Mouse (Mus musculus): ENCODE data around the gene Atp13a3. TPM values are rescaled to one million over a fixed set of nuclear protein-coding genes. Genes with fewer than 3 reads are reported as not detected.

Atp13a3 gene
- polyA plus RNA-seq, 1 experiment from 2014 or later: 17.8 TPM

DNA sequence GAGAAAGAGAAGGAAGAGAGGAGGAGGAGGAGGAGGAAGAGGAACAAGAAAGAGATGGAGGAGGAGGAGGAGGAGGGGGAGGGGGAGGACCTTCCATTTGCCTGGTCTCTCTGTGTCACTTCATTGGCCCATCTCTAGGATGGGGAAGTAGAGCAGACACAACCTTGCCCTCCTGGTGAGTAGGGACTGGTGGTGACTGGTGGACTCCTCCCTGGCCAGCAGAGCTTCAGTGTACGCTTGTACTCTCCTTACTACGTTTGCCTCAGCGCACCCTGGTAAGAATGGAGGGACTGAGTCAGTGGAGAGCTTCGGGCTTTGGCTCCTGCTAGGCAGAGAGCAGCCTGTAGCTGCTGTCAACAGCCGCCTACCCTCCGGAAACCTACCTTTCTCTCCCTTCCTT, 103.1 kb downstream of the Atp13a3 start:
- no peaks in the 10 kb centered on the region for H3K36me3 ChIP-seq
- H3K4me1 ChIP-seq (replicated peaks): no peaks in the 10 kb centered on the region
- H3K9ac ChIP-seq: no peak overlapping the region
- ATAC-seq (ENCODE audit: insufficient number of reproducible peaks, low FRiP score): no peak
- H3K27ac ChIP-seq (ENCODE audit: poor library complexity, severe bottlenecking): no peak overlapping the region
- peaks cover 62% of the 10 kb centered on the region for H3K27me3 ChIP-seq (replicated peaks)
- H3K4me3 ChIP-seq: no peak overlapping the region
- H3K9me3 ChIP-seq (replicated peaks): no peaks in the 10 kb centered on the region
- no peak overlapping the region for H3K4me2 ChIP-seq
- WGBS: 82% methylated on average over 6 of the region's 6 CpGs

DNA sequence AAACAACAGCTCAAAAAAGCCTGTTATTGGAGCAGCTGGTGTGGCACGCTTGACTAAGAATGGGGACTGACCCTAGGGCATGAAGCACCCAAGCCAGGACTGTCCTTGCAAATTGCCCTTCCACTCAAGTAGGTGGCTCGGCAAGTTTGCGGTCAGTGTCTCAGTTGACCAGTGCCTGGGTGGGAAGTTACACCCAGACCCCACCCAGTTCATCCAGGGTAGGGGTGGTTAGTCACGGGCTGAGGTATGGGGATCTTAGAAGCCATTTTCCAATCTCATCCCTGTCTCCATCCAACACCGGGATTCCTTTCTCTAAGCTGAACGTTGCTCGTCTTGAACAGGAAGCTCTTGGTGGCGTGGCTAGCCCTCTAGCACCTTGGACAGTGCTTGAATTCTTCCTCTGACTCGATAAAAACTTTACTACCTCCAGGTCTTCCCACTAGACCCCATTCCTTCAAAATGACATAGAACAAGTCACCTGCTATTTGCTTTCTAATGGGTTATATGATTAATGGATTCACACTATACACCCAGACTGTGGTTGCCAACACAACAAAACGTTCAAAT, 106.0 kb downstream of the Atp13a3 start:
- 59% methylated on average over 10 of the region's 10 CpGs for WGBS
- Histone ChIP-seq H3K27ac (ENCODE audit: poor library complexity, severe bottlenecking) (no peak overlapping the region), H3K4me1 (replicated peaks) (no peaks in the 10 kb centered on the region), H3K36me3 (no peaks in the 10 kb centered on the region), H3K9ac (no peak overlapping the region), H3K9me3 (replicated peaks) (no peaks in the 10 kb centered on the region), H3K27me3 (replicated peaks) (peaks cover 44% of the 10 kb centered on the region), H3K4me2 (no peak overlapping the region), H3K4me3 (no peak overlapping the region)
- ATAC-seq (ENCODE audit: insufficient number of reproducible peaks, low FRiP score): no peak

- Histone ChIP-seq H3K9ac (no peak overlapping the region), H3K27ac (ENCODE audit: poor library complexity, severe bottlenecking) (no peak overlapping the region), H3K4me2 (no peak overlapping the region), H3K27me3 (replicated peaks) (peaks cover 22% of the 10 kb centered on the region), H3K9me3 (replicated peaks) (no peaks in the 10 kb centered on the region), H3K4me1 (replicated peaks) (no peaks in the 10 kb centered on the region), H3K4me3 (no peak overlapping the region), H3K36me3 (no peaks in the 10 kb centered on the region)
- 80% methylated on average over 7 of the region's 7 CpGs for WGBS
- ATAC-seq (ENCODE audit: insufficient number of reproducible peaks, low FRiP score): no peak
These were observed 108.3 kb downstream of the Atp13a3 start for GRCm38 (mm10) chr16:30297450-30297849.

DNA sequence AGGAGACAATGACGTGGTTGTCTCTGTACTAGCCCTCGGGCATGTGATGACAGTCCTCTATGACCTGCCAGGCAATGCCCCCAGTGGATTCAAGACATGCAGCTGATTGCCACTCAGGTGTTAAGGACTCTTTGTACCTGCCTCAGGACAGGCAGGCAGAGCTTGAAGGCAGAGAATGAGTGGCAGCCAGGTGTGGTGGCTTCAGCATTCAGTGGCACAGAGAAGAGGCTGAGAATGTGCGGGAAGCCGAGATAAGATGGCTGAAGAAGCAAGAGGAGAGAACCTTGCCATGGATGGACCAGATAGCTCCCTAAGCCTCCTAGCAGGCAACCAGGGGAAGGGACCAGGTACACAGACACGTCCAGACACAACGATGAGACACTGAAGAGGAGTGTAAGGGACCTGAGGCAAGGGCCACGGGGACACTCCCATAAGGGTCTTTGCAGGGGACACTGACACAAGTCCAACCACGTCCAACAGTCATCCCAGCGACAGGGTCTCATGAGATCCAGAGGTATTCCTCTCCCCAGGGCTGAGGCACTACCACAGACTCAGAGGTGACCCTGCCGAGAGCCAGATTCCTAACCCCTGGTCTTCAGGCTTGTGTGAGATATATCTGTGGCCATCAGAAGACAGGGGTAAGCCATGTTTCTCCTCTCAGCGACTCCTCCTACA, 109.0 kb downstream of the Atp13a3 start:
- H3K36me3 ChIP-seq: no peaks in the 10 kb centered on the region
- no peak for ATAC-seq (ENCODE audit: insufficient number of reproducible peaks, low FRiP score)
- H3K27me3 ChIP-seq (replicated peaks): peaks cover 16% of the 10 kb centered on the region
- H3K4me3 ChIP-seq: no peak overlapping the region
- 79% methylated on average over 11 of the region's 11 CpGs for WGBS
- no peaks in the 10 kb centered on the region for H3K4me1 ChIP-seq (replicated peaks)
- H3K9ac ChIP-seq: no peak overlapping the region
- H3K27ac ChIP-seq (ENCODE audit: poor library complexity, severe bottlenecking): no peak overlapping the region
- H3K4me2 ChIP-seq: no peak overlapping the region
- H3K9me3 ChIP-seq (replicated peaks): no peaks in the 10 kb centered on the region

DNA sequence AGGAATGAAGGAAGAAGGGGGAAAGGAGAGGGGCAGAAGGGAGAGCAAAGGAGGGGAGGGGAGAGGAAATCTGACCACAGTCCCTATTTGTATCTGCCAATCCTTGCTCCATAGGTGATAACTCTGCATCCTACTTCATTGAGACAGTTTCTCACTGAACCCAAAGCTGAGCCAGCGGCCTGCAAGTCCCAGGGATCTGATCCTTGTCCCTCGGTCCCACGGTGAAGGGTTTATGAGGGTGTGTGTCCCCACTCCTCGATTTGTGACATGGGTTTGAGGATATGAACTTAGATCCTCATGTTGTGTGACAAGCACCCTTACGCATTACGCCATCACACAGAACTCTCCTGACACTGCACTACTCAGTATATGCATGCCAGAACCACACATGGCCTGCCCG, 110.7 kb downstream of the Atp13a3 start:
- WGBS: 85% methylated on average over 7 of the region's 7 CpGs
- Histone ChIP-seq H3K9me3 (replicated peaks) (no peaks in the 10 kb centered on the region), H3K36me3 (no peaks in the 10 kb centered on the region), H3K9ac (no peak overlapping the region), H3K4me2 (no peak overlapping the region), H3K27ac (ENCODE audit: poor library complexity, severe bottlenecking) (no peak overlapping the region), H3K27me3 (replicated peaks) (peaks cover 7% of the 10 kb centered on the region), H3K4me3 (no peak overlapping the region), H3K4me1 (replicated peaks) (no peaks in the 10 kb centered on the region)
- ATAC-seq (ENCODE audit: insufficient number of reproducible peaks, low FRiP score): no peak

- no peak overlapping the region for H3K9ac ChIP-seq
- H3K27ac ChIP-seq (ENCODE audit: poor library complexity, severe bottlenecking): no peak overlapping the region
- no peaks in the 10 kb centered on the region for H3K4me1 ChIP-seq (replicated peaks)
- no peaks in the 10 kb centered on the region for H3K36me3 ChIP-seq
- H3K9me3 ChIP-seq (replicated peaks): no peaks in the 10 kb centered on the region
- 68% methylated on average over 6 of the region's 6 CpGs for WGBS
- H3K27me3 ChIP-seq (replicated peaks): peaks cover 20% of the 10 kb centered on the region
- ATAC-seq (ENCODE audit: insufficient number of reproducible peaks, low FRiP score): no peak
- H3K4me2 ChIP-seq: no peak overlapping the region
- H3K4me3 ChIP-seq: no peak overlapping the region
These were observed 115.3 kb downstream of the Atp13a3 start for GRCm38 (mm10) chr16:30290436-30290835.

DNA sequence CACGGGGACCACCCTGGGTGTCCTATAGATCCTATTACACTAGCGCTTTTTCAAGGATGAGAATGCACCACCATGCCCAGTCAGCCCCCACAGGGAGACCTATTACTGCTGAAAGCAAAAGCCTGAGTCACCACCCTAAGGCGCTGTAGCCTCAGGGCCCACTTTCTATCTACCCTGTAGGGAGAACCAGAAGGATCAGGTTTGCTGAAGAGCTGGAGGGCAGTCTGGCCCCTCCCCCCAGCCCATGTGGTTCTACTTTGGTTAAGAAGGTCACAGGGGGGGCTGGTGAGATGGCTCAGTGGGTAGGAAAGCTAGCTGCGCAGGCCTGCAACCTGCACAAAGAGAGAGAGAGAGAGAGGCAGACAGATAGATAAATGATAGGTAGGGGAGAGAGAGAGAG, 120.1 kb downstream of the Atp13a3 start:
- H3K27me3 ChIP-seq (replicated peaks): peaks cover 62% of the 10 kb centered on the region
- peaks cover 13% of the 10 kb centered on the region for H3K4me1 ChIP-seq (replicated peaks)
- WGBS: 53% methylated on average over 4 of the region's 4 CpGs
- ATAC-seq (ENCODE audit: insufficient number of reproducible peaks, low FRiP score): no peak
- no peaks in the 10 kb centered on the region for H3K9me3 ChIP-seq (replicated peaks)
- no peak overlapping the region for H3K4me2 ChIP-seq
- no peaks in the 10 kb centered on the region for H3K36me3 ChIP-seq
- H3K4me3 ChIP-seq: no peak overlapping the region
- no peak overlapping the region for H3K27ac ChIP-seq (ENCODE audit: poor library complexity, severe bottlenecking)
- no peak overlapping the region for H3K9ac ChIP-seq

DNA sequence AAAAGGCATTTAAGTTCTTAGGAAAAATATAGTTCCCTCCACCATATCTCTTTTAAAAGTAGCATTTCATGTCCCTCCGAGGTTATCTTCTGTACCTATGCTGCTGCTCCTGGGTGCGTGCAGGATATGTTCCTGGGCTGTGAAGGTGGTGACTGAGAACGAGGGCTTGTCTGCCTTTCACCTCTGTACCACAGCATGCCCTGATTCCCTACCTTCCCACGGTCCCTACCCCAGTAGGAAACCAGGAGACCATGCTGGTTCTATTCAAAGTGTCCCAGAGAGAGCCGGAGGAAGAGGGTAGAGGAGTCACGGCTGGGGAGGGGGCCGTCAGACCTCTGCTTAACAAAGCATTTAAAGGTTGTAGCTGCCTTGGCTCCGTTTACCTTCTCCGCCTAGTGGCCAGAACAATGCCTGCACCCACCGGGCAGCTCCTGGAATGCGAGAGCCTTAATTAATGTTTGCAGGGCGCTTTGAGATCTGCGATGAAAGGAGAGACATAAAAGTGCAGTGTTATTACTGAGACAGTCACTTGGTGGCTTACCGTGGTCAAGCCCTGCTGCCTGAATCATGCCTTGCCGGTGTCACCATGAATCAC, 121.9 kb downstream of the Atp13a3 start:
- 3% methylated on average over 15 of the region's 15 CpGs for WGBS

DNA sequence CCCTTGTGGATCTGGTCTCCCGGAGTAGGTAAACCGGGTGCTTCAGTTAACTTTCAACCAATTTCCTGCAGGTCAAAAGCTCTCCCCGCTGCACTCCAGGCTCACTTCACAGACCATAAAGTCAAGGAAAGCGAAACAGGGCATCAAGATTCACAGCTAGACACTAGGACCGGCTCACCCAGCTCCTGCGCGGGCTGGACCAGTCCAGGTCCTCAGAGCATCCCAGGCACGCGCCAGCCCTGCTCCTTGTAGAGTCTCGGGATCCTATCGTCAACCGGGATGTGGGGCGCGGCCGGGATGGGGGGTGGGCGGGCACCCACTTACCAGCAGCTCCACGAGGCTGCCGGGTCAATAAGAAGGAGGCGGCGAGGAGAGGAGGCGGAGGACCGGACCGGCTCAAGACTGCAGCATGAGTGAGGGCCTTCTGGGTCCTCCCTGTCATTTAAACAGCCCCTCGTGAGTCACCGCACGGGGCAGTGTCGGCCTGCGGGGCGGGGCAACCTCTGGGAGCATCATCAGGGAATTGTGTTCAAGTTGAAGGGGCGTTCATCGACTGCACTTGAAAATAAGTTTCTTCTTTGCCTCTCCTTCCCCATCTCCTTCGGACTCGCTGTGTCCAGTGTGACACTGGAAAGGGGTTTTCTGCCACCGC, 122.8 kb downstream of the Atp13a3 start, which contains the start of gene Lrrc15:
Lrrc15 (minus strand) TSS at position 413 of the 652 bp plus-strand sequence.
- H3K9ac ChIP-seq: 0 out of 2 replicates have a peak within 1 kb of the TSS, but pooled peaks have one; percentile 26
- H3K4me3 ChIP-seq: peak within 1 kb of the TSS; percentile 36
- no peak within 1 kb of the TSS for H3K27ac ChIP-seq (ENCODE audit: poor library complexity, severe bottlenecking)
- H3K36me3 ChIP-seq: no peaks in the 10 kb centered on the region
- 7% methylated on average over 34 of the region's 34 CpGs for WGBS
- H3K9me3 ChIP-seq (replicated peaks): no peaks in the 10 kb centered on the region
- H3K27me3 ChIP-seq (replicated peaks): peaks cover 53% of the 10 kb centered on the region
- peaks cover 16% of the 10 kb centered on the region for H3K4me1 ChIP-seq (replicated peaks)
- H3K4me2 ChIP-seq: peak within 1 kb of the TSS; percentile 70
- ATAC-seq (ENCODE audit: insufficient number of reproducible peaks, low FRiP score): no peak

More for the DNA sequence above, 121.9 kb downstream of the Atp13a3 start:
- Histone ChIP-seq H3K4me2 (peak overlapping the region; percentile 62), H3K9ac (0 out of 2 replicates have a peak overlapping the region, but pooled peaks have one; percentile 26), H3K36me3 (no peaks in the 10 kb centered on the region), H3K27ac (ENCODE audit: poor library complexity, severe bottlenecking) (no peak overlapping the region), H3K4me3 (peak overlapping the region; percentile 25), H3K4me1 (replicated peaks) (peaks cover 16% of the 10 kb centered on the region), H3K9me3 (replicated peaks) (no peaks in the 10 kb centered on the region), H3K27me3 (replicated peaks) (peaks cover 61% of the 10 kb centered on the region)
- ATAC-seq (ENCODE audit: insufficient number of reproducible peaks, low FRiP score): no peak

GRCm38 (mm10) chr16:30280676-30281297, 125.0 kb downstream of the Atp13a3 start:
- no peak for ATAC-seq (ENCODE audit: insufficient number of reproducible peaks, low FRiP score)
- H3K9me3 ChIP-seq (replicated peaks): no peaks in the 10 kb centered on the region
- peaks cover 45% of the 10 kb centered on the region for H3K27me3 ChIP-seq (replicated peaks)
- H3K4me3 ChIP-seq: no peak overlapping the region
- no peak overlapping the region for H3K4me2 ChIP-seq
- H3K36me3 ChIP-seq: no peaks in the 10 kb centered on the region
- peaks cover 20% of the 10 kb centered on the region for H3K4me1 ChIP-seq (replicated peaks)
- 21% methylated on average over 4 of the region's 4 CpGs for WGBS
- H3K27ac ChIP-seq (ENCODE audit: poor library complexity, severe bottlenecking): no peak overlapping the region
- no peak overlapping the region for H3K9ac ChIP-seq

DNA sequence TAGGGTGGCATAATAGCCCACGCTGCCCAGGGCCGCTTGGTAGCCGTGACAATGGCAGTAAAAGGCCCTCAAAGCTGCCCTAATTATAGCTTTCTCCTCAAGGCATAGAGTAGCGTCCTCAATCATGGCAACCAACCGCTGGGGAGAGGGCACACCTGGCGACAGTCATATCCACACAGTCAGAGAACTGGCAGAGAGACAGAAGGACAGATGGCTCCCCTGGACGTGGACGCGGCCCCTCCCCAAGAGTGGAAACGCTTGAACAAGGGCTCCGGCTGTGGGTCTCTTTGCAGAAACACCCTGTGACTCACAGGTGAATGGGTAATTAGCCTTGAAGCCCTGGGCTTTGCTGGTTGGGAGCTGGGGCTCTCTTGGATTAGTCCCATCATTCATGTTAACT, 127.4 kb downstream of the Atp13a3 start:
- H3K4me2 ChIP-seq: no peak overlapping the region
- no peak for ATAC-seq (ENCODE audit: insufficient number of reproducible peaks, low FRiP score)
- H3K4me3 ChIP-seq: no peak overlapping the region
- no peaks in the 10 kb centered on the region for H3K9me3 ChIP-seq (replicated peaks)
- 75% methylated on average over 11 of the region's 11 CpGs for WGBS
- no peak overlapping the region for H3K27ac ChIP-seq (ENCODE audit: poor library complexity, severe bottlenecking)
- H3K4me1 ChIP-seq (replicated peaks): peaks cover 27% of the 10 kb centered on the region
- H3K36me3 ChIP-seq: no peaks in the 10 kb centered on the region
- H3K9ac ChIP-seq: no peak overlapping the region
- H3K27me3 ChIP-seq (replicated peaks): peaks cover 23% of the 10 kb centered on the region
